Mouse (Mus musculus): ENCODE data around the gene Flcn. TPM values are rescaled to one million over a fixed set of nuclear protein-coding genes. Genes with fewer than 3 reads are reported as not detected.

The Flcn gene
- polyA plus RNA-seq, 1 experiment = 21.4 TPM

GRCm38 (mm10) chr11:59775435-59776148 lies 34.2 kb downstream of the Flcn start:
- Histone ChIP-seq H3K4me1 (ENCODE audit: control insufficient read depth, insufficient read depth, low read length) (no peaks in the 10 kb centered on the region), H3K27ac (ENCODE audit: insufficient read depth, low read length) (no peak overlapping the region), H3K4me3 (ENCODE audit: insufficient read depth, low read length) (no peak overlapping the region)
- no peak for TF ChIP-seq POLR2A (IDR thresholded peaks at IDR 0.05; ENCODE audit: low read depth, low read length)
- TF ChIP-seq CTCF (IDR thresholded peaks at IDR 0.05; ENCODE audit: borderline replicate concordance, insufficient read depth, low read length) = peak; percentile 5; the same call in 1 of the 2 replicates

GRCm38 (mm10) chr11:59774522-59774921 lies 35.3 kb downstream of the Flcn start:
- H3K4me3 ChIP-seq (ENCODE audit: insufficient read depth, low read length) = no peak overlapping the region
- no peaks in the 10 kb centered on the region for H3K4me1 ChIP-seq (ENCODE audit: control insufficient read depth, insufficient read depth, low read length)
- no peak overlapping the region for H3K27ac ChIP-seq (ENCODE audit: insufficient read depth, low read length)
- TF ChIP-seq CTCF (IDR thresholded peaks at IDR 0.05; ENCODE audit: borderline replicate concordance, insufficient read depth, low read length) (no peak), POLR2A (IDR thresholded peaks at IDR 0.05; ENCODE audit: low read depth, low read length) (no peak)

GRCm38 (mm10) chr11:59772902-59773301 lies 36.9 kb downstream of the Flcn start:
- Histone ChIP-seq H3K4me3 (ENCODE audit: insufficient read depth, low read length) (no peak overlapping the region), H3K27ac (ENCODE audit: insufficient read depth, low read length) (no peak overlapping the region), H3K4me1 (ENCODE audit: control insufficient read depth, insufficient read depth, low read length) (no peaks in the 10 kb centered on the region)
- TF ChIP-seq POLR2A (IDR thresholded peaks at IDR 0.05; ENCODE audit: low read depth, low read length) (no peak), CTCF (IDR thresholded peaks at IDR 0.05; ENCODE audit: borderline replicate concordance, insufficient read depth, low read length) (no peak)

GRCm38 (mm10) chr11:59772291-59772690 lies 37.5 kb downstream of the Flcn start:
- Histone ChIP-seq H3K4me1 (ENCODE audit: control insufficient read depth, insufficient read depth, low read length) (no peaks in the 10 kb centered on the region), H3K4me3 (ENCODE audit: insufficient read depth, low read length) (no peak overlapping the region), H3K27ac (ENCODE audit: insufficient read depth, low read length) (no peak overlapping the region)
- no peak for TF ChIP-seq CTCF (IDR thresholded peaks at IDR 0.05; ENCODE audit: borderline replicate concordance, insufficient read depth, low read length)

- no peak for TF ChIP-seq POLR2A (IDR thresholded peaks at IDR 0.05; ENCODE audit: low read depth, low read length)
- no peak for TF ChIP-seq CTCF (IDR thresholded peaks at IDR 0.05; ENCODE audit: borderline replicate concordance, insufficient read depth, low read length)
- no peak overlapping the region for H3K27ac ChIP-seq (ENCODE audit: insufficient read depth, low read length)
- no peak overlapping the region for H3K4me3 ChIP-seq (ENCODE audit: insufficient read depth, low read length)
- no peaks in the 10 kb centered on the region for H3K4me1 ChIP-seq (ENCODE audit: control insufficient read depth, insufficient read depth, low read length)
Measured at GRCm38 (mm10) chr11:59770753-59771152, 39.1 kb downstream of the Flcn start.

GRCm38 (mm10) chr11:59769738-59770137 lies 40.1 kb downstream of the Flcn start:
- Histone ChIP-seq H3K4me3 (ENCODE audit: insufficient read depth, low read length) (no peak overlapping the region), H3K4me1 (ENCODE audit: control insufficient read depth, insufficient read depth, low read length) (no peaks in the 10 kb centered on the region), H3K27ac (ENCODE audit: insufficient read depth, low read length) (no peak overlapping the region)
- TF ChIP-seq CTCF (IDR thresholded peaks at IDR 0.05; ENCODE audit: borderline replicate concordance, insufficient read depth, low read length) (no peak), POLR2A (IDR thresholded peaks at IDR 0.05; ENCODE audit: low read depth, low read length) (no peak)

GRCm38 (mm10) chr11:59769307-59769706 lies 40.5 kb downstream of the Flcn start:
- no peak for TF ChIP-seq CTCF (IDR thresholded peaks at IDR 0.05; ENCODE audit: borderline replicate concordance, insufficient read depth, low read length)
- TF ChIP-seq POLR2A (IDR thresholded peaks at IDR 0.05; ENCODE audit: low read depth, low read length) = no peak
- no peaks in the 10 kb centered on the region for H3K4me1 ChIP-seq (ENCODE audit: control insufficient read depth, insufficient read depth, low read length)
- no peak overlapping the region for H3K4me3 ChIP-seq (ENCODE audit: insufficient read depth, low read length)
- no peak overlapping the region for H3K27ac ChIP-seq (ENCODE audit: insufficient read depth, low read length)

- Histone ChIP-seq H3K4me1 (ENCODE audit: control insufficient read depth, insufficient read depth, low read length) (0 out of 2 replicates have a peak, but pooled peaks cover 6% of the 10 kb centered on the region), H3K27ac (ENCODE audit: insufficient read depth, low read length) (no peak overlapping the region), H3K4me3 (ENCODE audit: insufficient read depth, low read length) (no peak overlapping the region)
- no peak for TF ChIP-seq CTCF (IDR thresholded peaks at IDR 0.05; ENCODE audit: borderline replicate concordance, insufficient read depth, low read length)
- TF ChIP-seq POLR2A (IDR thresholded peaks at IDR 0.05; ENCODE audit: low read depth, low read length) = no peak
Measured at GRCm38 (mm10) chr11:59760796-59761195, 49.0 kb downstream of the Flcn start.

- Histone ChIP-seq H3K4me3 (ENCODE audit: insufficient read depth, low read length) (no peak overlapping the region), H3K27ac (ENCODE audit: insufficient read depth, low read length) (peak overlapping the region; percentile 28; the same call in 1 of the 2 replicates), H3K4me1 (ENCODE audit: control insufficient read depth, insufficient read depth, low read length) (0 out of 2 replicates have a peak, but pooled peaks cover 6% of the 10 kb centered on the region)
- no peak for TF ChIP-seq POLR2A (IDR thresholded peaks at IDR 0.05; ENCODE audit: low read depth, low read length)
- TF ChIP-seq CTCF (IDR thresholded peaks at IDR 0.05; ENCODE audit: borderline replicate concordance, insufficient read depth, low read length) = no peak
Measured at GRCm38 (mm10) chr11:59759626-59760025, 50.2 kb downstream of the Flcn start.

GRCm38 (mm10) chr11:59759178-59759577 lies 50.6 kb downstream of the Flcn start:
- TF ChIP-seq POLR2A (IDR thresholded peaks at IDR 0.05; ENCODE audit: low read depth, low read length) (no peak), CTCF (IDR thresholded peaks at IDR 0.05; ENCODE audit: borderline replicate concordance, insufficient read depth, low read length) (no peak)
- H3K27ac ChIP-seq (ENCODE audit: insufficient read depth, low read length) = peak overlapping the region; percentile 28; the same call in 1 of the 2 replicates
- H3K4me1 ChIP-seq (ENCODE audit: control insufficient read depth, insufficient read depth, low read length) = 0 out of 2 replicates have a peak, but pooled peaks cover 6% of the 10 kb centered on the region
- no peak overlapping the region for H3K4me3 ChIP-seq (ENCODE audit: insufficient read depth, low read length)
